Comparison of ENCODE assay signal across 28 mouse cellular contexts in genomic region chr4:5486786-5487185, GRCm38 (mm10).
DNase-seq lines count a peak whose midpoint lies in the region; ATAC-seq lines count a peak whose summit lies in the region.
"Had no signal": no experiment of that assay in that cellular context is flagged by ENCODE, and none has a peak within 500 bp of the region (broad histone marks: within the 10 kb centered on the region; RNA-seq: fewer than 3 reads in every experiment).

No protein-coding gene starts in this region.

- H3K4me2 ChIP-seq in lung, embryonic 15.5 days, result no peak overlapping the region
- H3K4me2 ChIP-seq: embryonic facial prominence, embryonic 13.5 days; forebrain, embryonic 12.5 days; forebrain, embryonic 15.5 days; heart, embryonic 13.5 days; hindbrain, embryonic 14.5 days had no signal

- 37% methylated on average over 2 of the region's 2 CpGs for WGBS in lung, embryonic 15.5 days

- peak; percentile 84; the same call in 1 of the 2 replicates for ATAC-seq in lung, embryonic 15.5 days (ENCODE audit: borderline replicate concordance, extremely low read depth, low FRiP score, low TSS enrichment)
- ATAC-seq: forebrain, embryonic 15.5 days; hindbrain, postnatal 0 days; Patski had no signal

- H3K9me3 ChIP-seq in lung, embryonic 15.5 days, result no peaks in the 10 kb centered on the region
- H3K9me3 ChIP-seq: embryonic facial prominence, embryonic 10.5 days; embryonic facial prominence, embryonic 13.5 days; forebrain, embryonic 12.5 days; forebrain, embryonic 15.5 days; G1E; heart, embryonic 13.5 days had no signal

- H3K36me3 ChIP-seq in lung, embryonic 15.5 days, result no peaks in the 10 kb centered on the region
- H3K36me3 ChIP-seq: embryonic facial prominence, embryonic 10.5 days; embryonic facial prominence, embryonic 13.5 days; forebrain, embryonic 12.5 days; forebrain, embryonic 15.5 days; G1E; heart, embryonic 13.5 days had no signal

- no peak overlapping the region for H3K9ac ChIP-seq in lung, embryonic 15.5 days
- H3K9ac ChIP-seq: embryonic facial prominence, embryonic 13.5 days; forebrain, embryonic 12.5 days; forebrain, embryonic 15.5 days; heart, embryonic 13.5 days; hindbrain, embryonic 14.5 days had no signal

- H3K27me3 ChIP-seq in lung, embryonic 15.5 days, result no peaks in the 10 kb centered on the region
- H3K27me3 ChIP-seq: CH12.LX; embryonic facial prominence, embryonic 13.5 days; forebrain, embryonic 12.5 days; forebrain, embryonic 15.5 days; heart, embryonic 13.5 days; Patski had no signal

- H3K4me3 ChIP-seq in lung, embryonic 15.5 days, result no peak overlapping the region
- H3K4me3 ChIP-seq: embryonic facial prominence, embryonic 10.5 days; embryonic facial prominence, embryonic 13.5 days; erythroblast, embryonic 14.5 days; forebrain, embryonic 12.5 days; forebrain, embryonic 15.5 days; heart, embryonic 13.5 days had no signal

- peak; percentile 34 for DNase-seq in heart, adult 11 months
- no peak for DNase-seq in heart, adult 18-20 months
- no peak for DNase-seq in lung, adult 18-20 months
- peak; percentile 5 for DNase-seq in lung, postnatal 14 days
- no peak for DNase-seq in frontal cortex, postnatal 25 days (ENCODE audit: low spot score in 2 of 2)
- no peak for DNase-seq in urinary bladder, postnatal 10 days (ENCODE audit: low spot score)
- DNase-seq: adrenal gland, postnatal 10 days; adrenal gland, postnatal 36 days; B cell, adult 2 months; cerebellum, adult 18-20 months; cerebellum, adult 9-10 months; cerebellum, postnatal 14 days; gastrocnemius, postnatal 10 days; gastrocnemius, postnatal 36 days; heart, postnatal 14 days; heart, postnatal 4 days had no signal

- H3K4me1 ChIP-seq in lung, embryonic 15.5 days, result no peaks in the 10 kb centered on the region
- H3K4me1 ChIP-seq: embryonic facial prominence, embryonic 10.5 days; embryonic facial prominence, embryonic 13.5 days; forebrain, embryonic 12.5 days; forebrain, embryonic 15.5 days; heart, embryonic 13.5 days had no signal

- H3K27ac ChIP-seq in lung, embryonic 15.5 days, result no peak overlapping the region
- H3K27ac ChIP-seq: embryonic facial prominence, embryonic 10.5 days; embryonic facial prominence, embryonic 13.5 days; forebrain, embryonic 12.5 days; forebrain, embryonic 15.5 days; heart, embryonic 13.5 days; hindbrain, embryonic 14.5 days; hindbrain, postnatal 0 days had no signal

Comparison
In these comparisons a context has a peak if more than half of its experiments do, and no peak if none do; other contexts are left out.
1. DNase-seq: peak in heart, adult 11 months (single experiment) and lung, postnatal 14 days (single experiment); none in heart, adult 18-20 months (0 of 2), lung, adult 18-20 months (0 of 2), frontal cortex, postnatal 25 days (0 of 2) and urinary bladder, postnatal 10 days (single experiment).